Mouse (Mus musculus) kidney, adult 9 months (tissue): ENCODE measurements around the gene Plb1.

Experiments used
- DNase-seq: peaks from one replicate; pipeline ENCODE4 v3.0.0; 2022

Gene Plb1

GRCm38 (mm10) chr5:32260751-32261150 lies 28.2 kb downstream of the Plb1 start:
- no peak for DNase-seq

DNA sequence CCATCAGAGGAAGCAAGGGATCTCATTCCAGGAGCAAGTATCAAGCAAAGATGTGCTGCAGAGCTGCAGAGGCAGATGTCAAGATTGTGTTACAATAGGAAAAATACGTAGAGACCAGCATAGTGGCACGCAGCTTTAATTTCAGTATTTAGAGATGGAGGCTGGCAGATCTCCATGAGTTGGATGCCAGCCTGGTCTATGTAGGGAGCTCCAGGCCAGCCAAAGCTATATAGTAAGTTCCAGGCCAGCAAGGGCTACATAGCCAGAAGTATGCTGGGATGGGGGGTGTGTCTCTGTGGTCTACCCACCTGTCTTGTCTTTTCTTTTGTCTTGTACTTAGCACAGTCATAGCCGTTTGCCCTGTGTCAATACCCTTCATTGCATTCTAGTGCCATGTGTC lies 28.7 kb downstream of the Plb1 start:
- no peak for DNase-seq

DNA sequence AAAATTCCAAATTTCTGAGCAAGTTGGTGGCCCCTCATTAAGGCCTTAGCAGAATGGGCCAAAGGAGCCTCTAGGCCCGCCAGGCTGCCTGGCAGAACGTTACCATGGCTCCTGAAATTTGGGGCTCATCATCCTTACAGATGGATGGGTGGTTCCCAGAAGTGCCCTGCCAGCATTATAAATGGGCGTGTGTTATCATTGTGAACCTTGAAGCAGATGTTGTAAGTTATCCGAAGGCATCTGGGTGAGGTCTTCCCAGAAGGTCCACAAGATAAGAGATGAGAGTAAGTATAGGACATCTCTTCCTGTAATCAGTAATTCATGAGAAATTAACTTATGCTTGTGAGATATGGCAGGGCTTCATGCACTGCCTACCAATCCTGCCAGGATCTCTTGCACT lies 30.0 kb downstream of the Plb1 start:
- no peak for DNase-seq

DNA sequence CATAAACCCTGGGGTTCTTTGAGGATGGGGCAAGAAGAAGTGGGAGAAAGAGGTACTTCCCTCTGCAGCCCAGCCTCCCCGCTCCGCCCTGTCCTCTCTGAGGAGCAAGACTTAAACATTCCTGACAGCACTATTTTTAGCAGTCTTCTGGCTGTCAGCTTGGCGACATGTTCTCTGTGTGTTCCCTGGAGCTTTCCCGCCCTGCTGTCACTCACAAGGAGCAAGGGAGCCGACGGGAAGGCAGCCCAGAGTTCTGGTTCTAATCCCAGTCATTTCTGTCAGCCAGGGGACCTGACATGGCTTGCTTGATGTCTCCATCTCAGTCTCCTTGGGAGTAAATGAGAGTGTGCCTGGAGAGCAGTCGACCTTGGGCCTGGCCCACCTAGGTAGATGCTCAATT lies 40.0 kb downstream of the Plb1 start:
- no peak for DNase-seq

GRCm38 (mm10) chr5:32278000-32278694 lies 45.6 kb downstream of the Plb1 start:
- DNase-seq, result no peak

GRCm38 (mm10) chr5:32280066-32280465 lies 47.6 kb downstream of the Plb1 start:
- no peak for DNase-seq

GRCm38 (mm10) chr5:32282345-32282744 lies 49.8 kb downstream of the Plb1 start:
- no peak for DNase-seq

- no peak for DNase-seq
Observed at GRCm38 (mm10) chr5:32283457-32283856, 50.9 kb downstream of the Plb1 start.

DNA sequence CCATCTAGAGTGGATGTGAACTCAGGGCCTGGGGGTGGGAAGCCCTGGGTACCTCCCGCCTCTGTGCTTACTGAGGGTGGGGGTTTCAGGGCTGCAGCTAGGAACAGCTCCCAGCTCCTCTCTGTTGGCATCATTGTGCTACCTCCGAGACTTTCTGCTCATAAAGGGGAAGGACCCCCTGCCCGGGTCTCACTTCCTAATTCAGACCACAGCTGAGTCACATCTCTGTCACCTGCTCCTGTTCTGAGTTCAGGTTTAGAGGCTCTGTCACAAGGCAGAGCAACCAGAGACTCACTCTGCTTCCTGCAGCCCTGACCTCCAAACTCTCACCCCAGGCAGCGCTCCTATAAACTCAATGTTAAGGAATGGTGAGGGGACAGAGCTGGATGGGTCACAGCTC lies 53.8 kb downstream of the Plb1 start:
- no peak for DNase-seq

GRCm38 (mm10) chr5:32288021-32288420 lies 55.5 kb downstream of the Plb1 start:
- DNase-seq, result no peak

DNA sequence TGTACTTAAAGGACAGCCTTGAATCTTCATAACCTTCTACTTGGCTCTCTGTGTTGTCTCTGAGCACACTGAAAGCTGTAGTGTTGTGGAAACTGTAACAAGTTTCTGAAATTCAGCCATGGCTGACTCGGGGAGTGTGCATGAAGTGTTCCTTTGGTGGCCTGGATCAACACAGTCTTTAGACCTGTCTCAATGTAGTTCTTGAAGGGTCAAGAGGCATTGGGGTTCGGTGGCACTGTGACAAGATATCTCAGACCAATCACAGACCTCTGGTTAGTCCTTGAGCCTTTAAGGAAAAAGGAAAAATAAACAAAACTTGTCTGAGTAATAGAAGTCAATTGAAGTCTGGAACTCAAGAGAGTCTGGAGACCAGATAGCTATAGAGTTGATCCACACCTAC lies 58.8 kb downstream of the Plb1 start:
- DNase-seq, result no peak

- peak; percentile 22 for DNase-seq
Observed at GRCm38 (mm10) chr5:32302991-32303921, 70.7 kb downstream of the Plb1 start.

- no peak for DNase-seq
Observed at GRCm38 (mm10) chr5:32307106-32307505, 74.6 kb downstream of the Plb1 start.

GRCm38 (mm10) chr5:32308647-32309046 lies 76.1 kb downstream of the Plb1 start:
- DNase-seq, result no peak

GRCm38 (mm10) chr5:32309714-32310113 lies 77.2 kb downstream of the Plb1 start:
- DNase-seq, result no peak

GRCm38 (mm10) chr5:32310802-32311201 lies 78.3 kb downstream of the Plb1 start:
- DNase-seq, result no peak

DNA sequence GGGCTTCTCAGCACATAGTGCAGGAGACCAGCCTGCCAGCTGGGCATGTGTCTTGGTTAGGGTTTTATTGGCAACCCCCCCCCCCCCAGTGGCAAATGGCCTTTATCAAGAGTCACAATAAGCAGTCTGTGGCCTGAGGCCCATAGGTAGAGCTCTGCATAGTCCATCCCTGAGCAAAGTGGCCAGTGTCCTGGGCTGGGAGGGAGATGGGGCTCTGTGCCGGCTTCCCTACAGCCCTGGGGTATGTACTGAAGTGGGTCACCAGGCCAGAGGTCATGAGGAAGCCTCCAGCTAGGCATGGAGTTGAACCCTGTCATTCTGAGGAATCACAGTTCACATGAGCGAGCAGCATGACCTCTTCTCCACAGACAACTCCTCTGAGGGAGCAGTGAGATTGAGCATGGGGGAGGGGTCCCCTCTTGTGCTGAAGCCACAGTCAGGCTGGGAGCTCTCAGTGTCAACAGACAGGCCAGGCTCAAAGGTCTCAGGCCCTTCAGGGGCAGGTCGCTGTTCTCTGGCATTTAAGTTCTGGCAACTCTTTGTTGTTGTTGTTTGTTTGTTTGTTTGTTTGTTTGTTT lies 79.2 kb downstream of the Plb1 start:
- DNase-seq, result no peak

DNA sequence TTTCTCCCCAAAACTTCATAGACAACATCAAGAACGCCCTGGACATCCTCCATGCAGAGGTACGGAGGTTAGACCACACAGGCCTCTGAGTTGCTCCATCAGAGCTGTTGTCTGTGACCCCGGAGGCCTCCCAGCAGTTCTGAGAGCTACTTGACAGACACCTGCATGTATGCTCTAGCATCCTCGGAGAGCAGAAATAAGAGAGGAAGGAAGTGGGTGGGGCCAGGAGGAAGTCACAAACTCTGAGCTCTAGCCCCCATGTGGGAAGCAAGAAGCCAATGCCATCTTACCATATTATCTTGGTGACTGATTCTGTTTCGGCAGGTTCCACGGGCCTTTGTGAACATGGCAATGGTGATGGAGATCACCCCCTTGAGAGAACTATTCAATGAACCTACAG lies 81.2 kb downstream of the Plb1 start:
- no peak for DNase-seq

DNA sequence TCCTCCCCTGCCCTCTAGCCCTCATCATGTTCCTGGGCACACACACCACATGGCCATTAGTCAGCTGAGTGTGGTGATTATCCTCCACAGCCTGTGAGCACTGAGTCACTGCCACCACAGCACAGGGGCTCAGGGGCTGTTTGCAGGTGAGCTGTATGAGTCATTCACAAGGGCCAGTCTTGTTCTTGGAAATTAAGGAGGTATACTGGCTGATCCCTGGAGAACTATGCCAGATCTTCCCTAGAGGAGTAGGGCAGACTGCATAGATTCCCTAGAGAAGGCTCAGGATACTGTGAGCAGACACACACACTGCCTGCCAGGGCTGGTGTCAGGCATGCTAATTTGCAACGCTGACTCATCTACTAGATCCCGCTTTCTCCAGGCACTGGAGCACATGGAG lies 82.2 kb downstream of the Plb1 start:
- no peak for DNase-seq

GRCm38 (mm10) chr5:32322146-32322811 lies 89.8 kb downstream of the Plb1 start:
- peak; percentile 75 for DNase-seq

GRCm38 (mm10) chr5:32328139-32328538 lies 95.6 kb downstream of the Plb1 start:
- DNase-seq, result peak; percentile 48

DNA sequence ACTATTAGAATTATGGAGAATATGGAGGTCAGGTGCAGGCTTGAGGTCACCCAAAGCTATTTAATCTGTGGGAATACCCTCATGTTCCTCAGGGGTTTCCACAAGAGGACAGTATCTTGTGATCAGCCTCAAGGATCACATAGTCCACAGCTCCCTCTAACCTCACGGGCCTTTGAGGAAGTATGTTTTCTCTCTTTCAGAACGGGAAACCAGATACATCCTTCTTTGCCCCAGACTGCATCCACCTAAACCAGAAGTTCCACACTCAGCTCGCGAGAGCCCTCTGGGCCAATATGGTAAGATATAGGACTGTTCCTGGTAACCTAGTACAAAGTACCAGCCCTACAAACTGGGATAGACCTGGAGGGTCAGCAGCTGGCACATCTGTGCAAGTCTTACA lies 100.1 kb downstream of the Plb1 start:
- DNase-seq, result no peak

DNA sequence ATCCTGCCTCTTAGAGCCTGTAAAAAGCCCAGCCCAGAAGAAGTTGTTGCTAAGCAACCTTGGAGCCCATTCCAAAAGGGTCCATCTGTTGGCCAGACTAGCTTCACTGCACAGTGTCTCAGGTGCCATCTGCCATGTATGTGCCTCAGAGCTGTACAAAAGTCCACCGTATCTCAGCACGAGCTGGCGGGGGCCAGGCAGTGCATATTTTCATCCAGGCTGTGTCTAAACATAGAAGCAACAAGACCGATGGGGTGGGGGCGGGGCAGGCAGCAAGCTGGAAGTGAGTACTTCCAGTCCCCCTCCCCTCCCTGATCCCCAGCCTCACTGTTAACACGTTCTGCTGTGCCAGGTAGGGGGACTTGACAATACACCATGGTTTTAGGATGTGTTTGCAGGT lies 102.7 kb downstream of the Plb1 start:
- peak; percentile 47 for DNase-seq
